Mouse (Mus musculus) embryonic stem cell, embryonic (primary cell): ENCODE data around the gene Klf3.

ENCODE experiments used
- CTCF ChIA-PET, 4 experiments: fragments of 300-600 bp in 2 of 4; fragments of 350-600 bp in 2 of 4; sonication (Branson Sonifier 250); formaldehyde crosslinking; loops; one replicate each; lab custom pipeline; 2022; ENCODE audit warnings: inconsistent platforms in 2 of 4; lab: Charles Lee
- POLR2A ChIA-PET, 4 experiments: fragments of 300-600 bp in 2 of 4; fragments of 350-600 bp in 2 of 4; sonication (Branson Sonifier 250); formaldehyde crosslinking; loops; one replicate each; lab custom pipeline; 2022; ENCODE audit warnings: antibody characterized with exemption in 4 of 4, inconsistent platforms in 1 of 4; lab: Charles Lee

The Klf3 gene

DNA sequence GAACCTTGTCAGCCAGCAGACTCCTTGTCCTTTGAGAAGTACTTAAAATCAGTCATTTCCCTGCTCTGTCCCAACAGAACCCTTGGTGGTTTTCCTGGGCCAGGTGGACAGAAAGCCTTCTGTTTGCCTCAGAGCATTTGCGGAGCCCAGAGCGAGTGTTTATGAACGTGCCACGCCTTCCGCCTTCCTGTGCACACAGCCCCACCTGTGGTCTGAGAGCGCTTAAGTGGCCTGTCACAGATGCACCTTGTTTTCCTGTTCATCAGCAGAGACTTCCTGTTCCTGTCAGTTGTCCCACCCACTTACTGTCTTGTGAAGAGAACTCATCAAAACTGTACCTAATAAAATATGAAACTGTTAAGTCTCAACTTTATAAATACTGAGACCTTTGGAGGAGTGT lies 16.2 kb downstream of the Klf3 start:
- ChIA-PET CTCF (no interaction called here), POLR2A (interaction anchor here in 2 of 4 experiments (0.6 to 1.5 kb wide), 3 partner anchors 10 to 46 kb away, joined by 3 to 5 read pairs (median 3); no protein-coding TSS in a partner anchor)

DNA sequence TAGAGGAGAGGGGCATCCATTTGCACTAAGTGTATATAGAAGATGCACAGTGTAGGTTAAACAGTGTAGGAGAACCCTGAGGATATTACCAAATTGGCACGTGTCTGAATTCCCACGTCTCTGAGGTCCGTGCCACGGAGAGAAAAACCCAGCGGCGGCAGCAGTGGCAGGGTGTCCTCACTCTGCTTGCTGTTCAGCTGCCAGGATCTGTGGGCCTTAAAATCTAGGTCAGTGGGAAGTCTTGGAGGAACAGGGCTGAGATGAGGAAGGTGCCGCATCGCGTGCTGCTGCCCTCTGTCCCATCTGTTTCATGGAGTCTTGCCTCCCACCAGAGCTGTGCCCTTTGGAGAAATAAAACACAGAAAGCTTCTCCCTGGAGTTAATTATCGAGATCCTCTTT lies 16.9 kb downstream of the Klf3 start:
- ChIA-PET POLR2A (interaction anchor here (0.6 to 2.0 kb wide), 12 partner anchors 8 to 366 kb away, joined by 3 to 9 read pairs (median 4); no protein-coding TSS in a partner anchor), CTCF (interaction anchor here in 1 of 4 experiments (0.9 kb wide), 1 partner anchor 47 kb away, joined by 3 read pairs; no protein-coding TSS in a partner anchor)

DNA sequence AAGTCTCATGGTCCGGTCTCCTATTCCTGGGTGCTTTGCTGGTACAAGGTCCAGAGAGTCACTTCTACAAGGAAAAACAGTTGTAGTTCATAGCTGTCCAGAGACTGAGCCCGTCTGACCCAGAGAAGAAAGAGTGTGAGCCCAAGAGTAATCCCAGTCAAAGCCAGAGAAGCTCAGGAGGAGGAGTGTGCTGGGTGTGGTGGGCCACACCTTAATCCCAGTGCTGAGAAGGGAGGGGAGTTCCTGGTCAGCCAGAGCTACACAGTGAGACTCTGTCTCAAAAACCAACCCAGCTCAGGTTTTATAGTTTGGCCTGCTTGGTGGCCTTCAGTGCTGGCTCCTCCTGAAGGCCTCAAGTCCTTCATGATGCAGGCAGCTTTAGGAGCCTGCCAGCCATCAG lies 18.1 kb downstream of the Klf3 start:
- POLR2A ChIA-PET = interaction anchor here in 3 of 4 experiments (0.6 to 2.0 kb wide), 15 partner anchors 9 to 430 kb away, joined by 3 to 9 read pairs (median 4); partner anchors contain the start of gene Fam114a1 (in 1 of the 3)
- CTCF ChIA-PET = interaction anchor here in 3 of 4 experiments (0.6 to 1.7 kb wide), 4 partner anchors 9 to 46 kb away, joined by 3 to 10 read pairs (median 4); no protein-coding TSS in a partner anchor

DNA sequence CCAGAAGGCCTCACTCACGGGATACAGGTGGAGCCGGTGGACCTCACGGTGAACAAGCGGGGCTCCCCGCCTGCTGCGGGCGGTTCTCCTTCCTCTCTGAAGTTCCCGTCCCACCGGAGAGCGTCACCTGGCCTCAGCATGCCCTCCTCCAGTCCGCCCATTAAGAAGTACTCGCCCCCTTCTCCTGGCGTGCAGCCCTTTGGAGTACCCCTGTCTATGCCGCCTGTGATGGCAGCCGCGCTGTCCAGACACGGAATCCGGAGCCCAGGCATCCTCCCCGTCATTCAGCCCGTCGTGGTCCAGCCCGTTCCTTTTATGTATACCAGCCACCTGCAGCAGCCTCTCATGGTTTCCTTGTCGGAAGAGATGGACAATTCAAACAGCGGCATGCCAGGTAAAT lies 18.8 kb downstream of the Klf3 start:
- CTCF ChIA-PET = interaction anchor here in 2 of 4 experiments (0.6 to 1.7 kb wide), 3 partner anchors 10 to 45 kb away, joined by 3 to 10 read pairs (median 4); no protein-coding TSS in a partner anchor
- POLR2A ChIA-PET = interaction anchor here in 2 of 4 experiments (0.7 to 2.3 kb wide), 7 partner anchors 8 to 43 kb away, joined by 3 to 9 read pairs (median 6); no protein-coding TSS in a partner anchor

DNA sequence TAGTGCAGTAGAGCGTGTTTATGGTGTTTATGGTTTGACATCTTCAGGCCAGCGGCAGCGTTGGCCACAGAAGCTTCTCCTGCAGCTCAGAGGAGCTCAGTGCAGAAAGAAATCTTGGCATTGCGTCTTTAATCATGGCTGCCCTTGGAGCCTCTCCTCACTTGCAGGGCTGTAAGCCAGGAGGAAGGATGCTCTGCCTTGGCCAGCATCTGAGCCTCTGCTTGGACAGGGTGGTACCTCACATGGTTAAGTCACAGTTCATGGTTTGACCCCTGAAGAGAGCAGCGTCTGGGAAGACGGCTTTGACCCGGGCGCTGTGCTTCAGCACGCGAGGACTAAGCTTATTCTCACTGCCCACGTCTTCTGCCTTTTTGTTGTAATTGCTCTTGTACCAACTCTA lies 20.2 kb downstream of the Klf3 start:
- CTCF ChIA-PET = no interaction called here
- POLR2A ChIA-PET = interaction anchor here in 2 of 4 experiments (0.5 to 2.3 kb wide), 9 partner anchors 10 to 43 kb away, joined by 3 to 7 read pairs (median 4); no protein-coding TSS in a partner anchor

DNA sequence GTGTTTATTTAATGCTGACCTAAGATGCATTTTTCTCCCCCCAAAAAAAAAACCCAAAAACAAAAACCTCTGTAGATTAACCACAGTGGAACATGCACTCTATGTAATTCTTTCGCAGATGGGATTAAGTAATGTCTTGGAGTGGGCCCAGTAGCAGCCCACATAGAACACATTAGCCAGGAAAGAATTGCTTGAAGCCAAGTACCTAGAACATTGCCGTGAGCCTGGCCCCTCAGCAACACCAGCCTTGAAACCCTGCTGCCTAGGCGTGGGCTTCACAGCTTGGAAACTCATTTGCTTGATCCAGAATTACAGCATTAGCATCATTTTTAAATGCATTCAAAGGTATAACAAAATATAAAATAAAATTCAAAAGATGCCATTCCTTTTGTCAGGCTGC lies 21.6 kb downstream of the Klf3 start:
- POLR2A ChIA-PET = interaction anchor here in 2 of 4 experiments (0.6 to 1.3 kb wide), 3 partner anchors 37 to 130 kb away, joined by 3 read pairs; no protein-coding TSS in a partner anchor
- CTCF ChIA-PET = no interaction called here

DNA sequence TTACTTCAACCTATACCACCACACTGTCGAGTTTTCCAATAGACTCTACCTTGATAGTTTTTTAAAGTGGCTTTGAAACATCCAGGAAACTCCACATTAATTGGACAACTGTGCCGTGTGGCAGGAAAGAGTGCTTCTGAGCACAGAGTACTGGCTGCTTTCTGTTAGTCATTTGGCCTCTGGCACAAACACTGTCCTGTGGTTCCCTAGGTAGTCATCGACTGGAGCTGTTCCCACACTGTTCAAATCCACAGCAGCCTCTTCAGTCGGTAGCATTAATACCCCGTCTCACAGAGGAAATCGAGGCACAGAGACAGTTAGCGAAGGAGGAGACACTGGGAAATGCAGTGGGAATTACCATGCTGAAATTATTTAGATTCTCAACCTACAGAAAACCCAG lies 22.3 kb downstream of the Klf3 start:
- POLR2A ChIA-PET = interaction anchor here in 2 of 4 experiments (1.2 to 2.7 kb wide), 3 partner anchors 9 to 39 kb away, joined by 3 to 5 read pairs (median 5); no protein-coding TSS in a partner anchor
- CTCF ChIA-PET = no interaction called here

DNA sequence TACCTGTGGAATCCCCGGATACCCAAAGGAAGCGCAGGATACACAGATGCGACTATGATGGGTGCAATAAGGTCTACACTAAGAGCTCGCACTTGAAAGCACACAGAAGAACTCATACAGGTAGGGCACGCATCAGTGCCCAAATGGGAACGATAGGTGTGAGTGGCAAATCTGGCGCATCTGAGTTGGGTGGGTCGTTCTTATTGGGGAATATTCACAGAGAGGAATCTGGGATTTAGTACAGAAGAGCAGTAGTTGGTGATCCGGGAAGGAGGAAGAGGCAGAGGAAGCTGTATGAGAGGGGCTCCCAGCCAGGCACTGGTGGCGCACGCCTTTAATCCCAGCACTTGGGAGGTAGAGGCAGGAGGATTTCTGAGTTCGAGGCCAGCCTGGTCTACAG lies 24.0 kb downstream of the Klf3 start:
- ChIA-PET POLR2A (interaction anchor here in 3 of 4 experiments (0.6 to 2.7 kb wide), 10 partner anchors 9 to 184 kb away, joined by 3 to 5 read pairs (median 4); no protein-coding TSS in a partner anchor), CTCF (interaction anchor here in 2 of 4 experiments (0.6 to 1.0 kb wide), 3 partner anchors 9 to 34 kb away, joined by 3 to 4 read pairs (median 3); no protein-coding TSS in a partner anchor)

DNA sequence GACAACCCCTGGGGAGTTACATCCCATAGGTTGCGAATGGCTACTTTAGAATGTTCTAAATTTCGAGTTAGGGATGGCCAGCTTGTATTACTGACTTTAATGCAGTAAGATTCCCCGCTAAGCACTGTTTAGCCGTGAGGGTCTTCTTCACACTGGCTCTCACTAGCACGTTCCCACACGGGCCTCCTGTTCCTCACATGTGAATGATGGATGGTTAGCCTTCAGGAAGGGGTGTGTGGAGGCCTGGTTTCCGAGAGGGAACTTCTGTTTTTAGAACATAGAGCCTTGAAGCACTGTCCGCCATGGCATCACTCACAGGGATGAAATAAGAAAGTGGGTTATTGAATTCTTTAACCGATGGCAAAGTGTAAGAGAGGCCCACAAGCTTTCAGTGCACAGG lies 25.1 kb downstream of the Klf3 start:
- CTCF ChIA-PET = interaction anchor here in 1 of 4 experiments (1.5 kb wide), 1 partner anchor 37 kb away, joined by 4 read pairs; no protein-coding TSS in a partner anchor
- POLR2A ChIA-PET = interaction anchor here in 1 of 4 experiments (1.3 to 1.6 kb wide), 2 partner anchors 24 to 38 kb away, joined by 3 read pairs; no protein-coding TSS in a partner anchor

DNA sequence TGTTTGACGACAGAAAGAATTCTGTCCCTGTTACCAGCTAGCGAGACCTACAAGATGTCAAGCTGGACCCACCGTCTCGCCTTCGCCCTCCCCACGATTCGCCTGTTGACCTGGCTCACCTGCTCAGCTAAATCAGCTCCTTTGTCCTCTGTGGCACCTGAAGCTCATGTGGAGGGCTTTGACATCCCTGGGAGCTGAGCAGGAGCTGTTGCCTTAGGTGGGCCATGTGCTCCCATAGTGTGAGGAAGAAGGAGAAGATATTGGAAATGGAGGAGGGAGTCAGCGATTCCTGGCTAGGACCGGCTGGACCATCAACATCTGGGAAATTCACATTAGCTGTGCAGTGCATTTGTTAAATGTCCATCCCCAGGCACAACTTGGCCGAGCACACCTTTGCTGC lies 26.4 kb downstream of the Klf3 start:
- ChIA-PET CTCF (interaction anchor here in 1 of 4 experiments (0.7 to 1.1 kb wide), 2 partner anchors 9 to 17 kb away, joined by 3 read pairs; no protein-coding TSS in a partner anchor), POLR2A (interaction anchor here in 3 of 4 experiments (0.5 to 1.5 kb wide), 8 partner anchors 10 to 124 kb away, joined by 3 to 9 read pairs (median 3); no protein-coding TSS in a partner anchor)

DNA sequence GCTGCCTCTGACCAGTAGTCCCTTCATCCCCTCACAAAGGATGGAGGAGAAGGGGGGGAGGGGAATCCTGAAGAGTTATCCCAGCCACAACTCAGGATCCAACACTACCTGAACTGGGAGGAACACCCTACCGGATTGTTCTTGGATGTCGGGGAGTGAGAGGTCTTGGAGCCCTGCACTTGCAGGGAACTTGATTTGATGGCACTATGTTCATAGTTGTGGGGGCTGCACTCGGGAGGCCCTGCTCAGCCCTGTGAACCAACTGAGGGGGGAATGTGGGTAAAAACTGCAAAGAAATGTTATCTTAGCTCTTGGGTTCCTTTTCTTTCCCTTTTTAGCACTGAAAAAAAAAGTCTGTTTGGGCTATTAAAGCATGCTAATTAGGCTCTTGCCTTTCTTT lies 27.6 kb downstream of the Klf3 start:
- POLR2A ChIA-PET = interaction anchor here (0.6 to 1.5 kb wide), 8 partner anchors 10 to 252 kb away, joined by 3 to 6 read pairs (median 4); no protein-coding TSS in a partner anchor

DNA sequence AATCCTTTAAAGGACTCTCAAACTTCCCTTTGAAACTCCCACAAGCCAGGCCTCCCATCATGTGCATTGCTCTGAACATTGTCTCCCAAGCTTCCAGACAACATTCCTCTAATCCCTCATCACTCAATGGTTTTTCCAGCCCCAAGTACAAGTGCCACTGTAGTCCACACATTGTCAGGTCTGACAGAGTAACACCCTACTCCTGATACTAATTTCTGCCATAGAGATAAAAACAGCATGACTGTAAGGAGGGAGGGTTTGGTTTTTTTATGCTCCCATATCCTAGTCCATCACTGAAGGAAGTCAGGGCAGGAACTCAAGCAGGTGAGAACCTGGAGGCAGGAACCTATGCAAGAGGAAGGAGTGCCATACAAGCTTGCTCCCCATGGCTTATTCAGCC lies 30.2 kb downstream of the Klf3 start:
- POLR2A ChIA-PET = interaction anchor here in 1 of 4 experiments (1.1 to 1.2 kb wide), 2 partner anchors 11 to 13 kb away, joined by 3 read pairs; no protein-coding TSS in a partner anchor
- CTCF ChIA-PET = no interaction called here

More for the DNA sequence above, 27.6 kb downstream of the Klf3 start:
- CTCF ChIA-PET = no interaction called here

DNA sequence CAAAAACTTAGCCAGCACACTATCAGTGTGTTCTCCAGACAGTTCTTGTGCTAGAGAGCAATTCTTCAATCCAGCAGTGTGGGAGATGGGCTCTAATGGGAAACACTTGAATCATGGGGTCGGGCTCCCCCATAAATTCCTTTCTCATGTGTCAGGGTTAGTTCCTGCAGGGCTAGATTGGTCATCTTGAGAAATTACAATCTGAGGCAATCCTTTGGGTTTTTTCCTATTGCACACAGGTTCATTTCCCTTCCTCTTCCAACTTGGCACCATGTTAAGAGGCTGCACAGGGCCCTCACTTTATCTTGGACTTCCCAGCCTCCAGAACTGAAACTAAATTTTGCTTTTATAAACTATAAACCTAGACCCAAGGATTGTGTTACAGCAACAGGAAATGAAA lies 31.0 kb downstream of the Klf3 start:
- ChIA-PET POLR2A (interaction anchor here in 1 of 4 experiments (1.5 kb wide), 1 partner anchor 15 kb away, joined by 3 read pairs; no protein-coding TSS in a partner anchor), CTCF (no interaction called here)

DNA sequence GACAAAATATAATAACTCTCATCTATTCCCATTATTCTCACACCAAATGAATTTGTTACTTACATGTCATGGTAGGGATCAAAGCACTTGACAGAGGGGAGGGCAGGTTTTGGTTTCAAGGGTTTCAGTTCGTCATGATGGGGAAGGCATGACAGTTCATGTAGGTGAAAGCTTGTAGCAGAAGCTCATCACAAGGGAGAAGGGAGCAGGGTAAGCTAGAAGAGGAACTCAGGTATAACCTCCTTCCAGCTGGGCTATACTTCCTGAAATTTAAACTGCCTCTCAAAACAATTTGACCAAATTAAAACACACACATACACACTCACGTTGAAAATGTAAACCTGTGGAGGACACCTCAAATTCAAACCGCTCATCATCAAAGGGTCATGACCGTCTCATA lies 32.1 kb downstream of the Klf3 start:
- ChIA-PET CTCF (no interaction called here), POLR2A (interaction anchor here in 1 of 4 experiments (1.5 kb wide), 1 partner anchor 14 kb away, joined by 3 read pairs; no protein-coding TSS in a partner anchor)

DNA sequence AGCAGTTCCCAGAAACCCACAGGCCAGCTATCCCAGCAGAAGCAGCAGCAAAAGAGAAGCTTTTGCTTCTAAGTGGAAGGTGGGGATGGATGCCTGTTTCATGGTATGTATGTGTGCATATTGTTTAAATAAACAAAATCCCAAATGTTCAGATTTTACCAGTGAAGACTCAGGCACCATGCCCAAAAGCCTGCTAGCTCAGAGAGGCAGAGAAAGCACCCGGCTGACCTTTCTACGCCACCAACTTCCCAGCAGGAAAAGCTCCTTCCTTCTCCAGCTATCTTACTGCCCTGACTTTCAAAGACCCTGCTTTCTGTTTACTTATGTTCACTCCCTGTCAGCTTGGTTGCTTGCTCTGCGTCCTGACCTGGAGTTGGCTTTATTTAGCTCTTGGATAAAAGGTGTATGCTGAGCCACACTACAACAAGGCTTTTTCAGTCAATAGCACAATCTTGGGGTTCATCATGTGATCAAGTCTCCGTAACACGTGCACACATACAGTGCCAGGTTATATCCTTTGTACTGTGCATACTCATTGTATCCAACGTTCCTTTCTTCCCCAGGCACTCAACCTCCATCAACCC lies 35.9 kb downstream of the Klf3 start:
- ChIA-PET POLR2A (interaction anchor here in 2 of 4 experiments (0.6 to 1.4 kb wide), 3 partner anchors 14 to 27 kb away, joined by 4 to 5 read pairs (median 4); no protein-coding TSS in a partner anchor), CTCF (interaction anchor here in 1 of 4 experiments (0.5 kb wide), 1 partner anchor 9 kb away, joined by 3 read pairs; no protein-coding TSS in a partner anchor)

DNA sequence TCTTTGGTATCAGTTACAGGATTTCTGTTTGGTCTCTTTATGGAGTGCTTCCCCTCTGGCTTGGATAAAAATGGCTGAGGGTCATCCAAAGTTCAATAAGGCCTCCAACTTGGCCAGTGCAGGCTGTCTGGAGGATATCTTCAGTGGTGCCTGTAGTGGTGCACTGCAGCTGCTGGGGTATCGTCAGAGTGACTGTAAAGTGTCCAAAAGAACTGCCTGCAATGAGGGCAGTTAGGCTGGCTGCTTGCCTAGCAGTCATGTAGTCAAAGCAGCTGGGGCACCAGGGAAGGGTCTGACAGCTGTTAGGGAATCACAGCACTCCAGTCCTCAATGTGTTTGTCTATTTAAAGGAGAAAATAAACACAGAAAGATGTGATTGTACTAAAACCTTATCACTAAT lies 36.9 kb downstream of the Klf3 start:
- POLR2A ChIA-PET = interaction anchor here in 2 of 4 experiments (0.7 to 1.5 kb wide), 2 partner anchors 13 to 463 kb away, joined by 3 to 4 read pairs; no protein-coding TSS in a partner anchor
- CTCF ChIA-PET = interaction anchor here in 1 of 4 experiments (0.6 kb wide), 1 partner anchor 27 kb away, joined by 6 read pairs; no protein-coding TSS in a partner anchor

DNA sequence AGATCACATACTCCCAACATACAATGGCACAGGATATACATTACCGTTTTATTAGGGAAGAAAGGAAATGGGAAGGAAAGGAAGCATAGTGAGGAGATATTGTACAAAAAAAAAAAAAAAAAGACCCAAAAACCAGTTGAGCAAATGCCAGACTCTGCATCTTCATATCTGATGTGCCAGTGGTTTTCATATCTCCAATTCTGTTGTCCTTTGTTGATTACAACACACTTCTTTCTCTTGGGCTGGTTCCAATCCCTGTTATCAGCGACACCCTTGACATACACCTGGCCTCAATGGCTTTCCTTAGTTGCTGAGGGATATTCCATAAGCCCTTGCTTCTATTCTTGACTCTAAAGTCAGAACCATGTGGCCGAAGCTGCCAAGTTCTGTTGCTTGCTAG lies 41.4 kb downstream of the Klf3 start:
- ChIA-PET POLR2A (interaction anchor here in 1 of 4 experiments (1.5 kb wide), 1 partner anchor 17 kb away, joined by 4 read pairs; no protein-coding TSS in a partner anchor), CTCF (no interaction called here)

DNA sequence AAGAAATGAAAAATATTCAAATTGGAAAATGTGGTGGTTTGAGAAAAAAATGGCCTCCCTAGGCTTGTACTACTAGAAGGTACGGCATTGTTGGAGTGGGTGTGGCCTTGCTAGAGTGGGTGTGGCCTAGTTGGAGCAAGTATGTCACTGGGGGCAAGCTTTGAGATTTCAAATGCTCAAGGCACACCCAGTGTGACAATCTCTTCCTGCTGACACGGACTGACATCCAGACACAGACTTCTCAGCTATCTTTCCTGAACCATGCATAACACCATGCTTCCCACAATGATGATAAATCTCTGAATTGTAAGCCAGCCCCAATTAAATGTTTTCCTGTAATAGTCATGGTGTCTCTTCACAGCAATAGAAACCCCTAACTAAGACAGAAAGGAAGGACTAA lies 44.1 kb downstream of the Klf3 start:
- POLR2A ChIA-PET = interaction anchor here in 1 of 4 experiments (1.9 kb wide), 1 partner anchor 14 kb away, joined by 7 read pairs; no protein-coding TSS in a partner anchor
- CTCF ChIA-PET = interaction anchor here in 2 of 4 experiments (0.6 to 0.7 kb wide), 2 partner anchors 18 to 1984 kb away, joined by 3 read pairs; no protein-coding TSS in a partner anchor
